Mouse (Mus musculus): Measurements from ENCODE around the gene Psmb4.
A peak's percentile ranks its signal among the peaks of the same experiment; 100 is the strongest.
"Not testable (repeated sequence)": the region's sequence is repeated elsewhere in the genome, so short reads cannot be mapped to it uniquely, and the experiment has no call there.

The Psmb4 gene

GRCm38 (mm10) chr3:94886316-94887224, at the start of gene Psmb4:
TSS of gene Psmb4 (minus strand) at chr3:94886961.
- DNase-seq (ENCODE audit: low read depth, low spot score): peak; percentile 80

DNA sequence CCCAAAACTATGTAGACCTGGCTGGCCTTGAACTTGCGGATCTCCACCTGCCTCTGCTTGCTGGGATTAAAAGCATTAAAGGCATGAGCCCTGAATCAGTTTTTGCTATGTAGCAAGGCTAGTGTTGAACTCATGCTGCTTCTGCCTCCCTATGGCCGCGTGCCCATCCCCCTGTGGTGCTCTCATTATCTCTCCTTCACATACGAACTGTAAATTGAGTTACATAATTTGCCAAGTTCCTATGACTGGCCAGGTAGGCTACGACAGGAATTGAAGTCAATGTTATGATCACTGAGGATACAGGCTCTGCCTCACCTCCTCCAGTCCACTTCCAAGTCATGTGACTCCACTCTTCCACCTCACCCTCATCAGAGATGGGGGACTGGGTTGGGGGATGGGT, 49.4 kb upstream of the Psmb4 start:
- DNase-seq (ENCODE audit: low read depth, low spot score): not testable (repeated sequence)

- DNase-seq (ENCODE audit: low read depth, low spot score): not testable (repeated sequence)
These were observed 48.6 kb upstream of the Psmb4 start for GRCm38 (mm10) chr3:94935332-94935731.

GRCm38 (mm10) chr3:94934564-94934963, 47.8 kb upstream of the Psmb4 start:
- not testable (repeated sequence) for DNase-seq (ENCODE audit: low read depth, low spot score)

GRCm38 (mm10) chr3:94933604-94934003, 46.8 kb upstream of the Psmb4 start:
- not testable (repeated sequence) for DNase-seq (ENCODE audit: low read depth, low spot score)

DNA sequence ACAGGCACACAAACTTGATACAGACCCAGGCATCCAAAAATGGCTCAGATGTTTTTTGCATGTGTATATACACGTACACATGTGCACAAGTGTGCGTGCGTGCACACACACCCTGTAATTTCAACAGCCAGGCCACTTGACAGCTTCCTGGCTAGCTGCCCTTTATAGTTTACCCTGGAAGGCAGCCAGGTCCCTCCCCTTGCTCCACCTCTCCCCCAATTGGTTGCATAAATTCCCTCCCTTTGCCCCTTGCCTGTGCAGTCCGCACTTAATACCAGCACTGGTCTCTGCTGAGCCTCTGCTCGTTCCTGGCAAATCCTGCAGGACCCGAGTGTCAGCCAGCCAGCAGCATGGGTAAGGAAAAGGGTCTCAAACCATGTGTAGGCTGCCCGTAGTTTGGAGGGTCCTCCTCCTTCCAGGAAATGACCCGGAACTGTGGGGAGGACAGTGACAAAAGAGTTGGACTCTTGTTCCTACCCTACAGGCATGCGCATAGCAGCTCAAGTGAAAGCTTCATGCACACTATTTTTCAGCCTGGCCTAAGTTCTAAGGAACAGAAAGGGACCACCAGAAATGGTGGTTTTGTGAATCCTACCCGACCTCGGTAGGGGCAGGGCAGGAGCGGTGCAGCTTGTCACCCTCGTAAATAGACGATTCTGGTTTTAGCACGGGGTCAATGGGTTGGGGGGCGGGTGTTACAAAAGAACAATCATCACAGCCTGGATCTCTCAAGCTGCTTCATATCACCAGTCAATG, 46.2 kb upstream of the Psmb4 start, which contains the start of gene Selenbp1:
Selenbp1 (plus strand) TSS at position 248 of the 756 bp plus-strand sequence.
- DNase-seq (ENCODE audit: low read depth, low spot score): no peak

GRCm38 (mm10) chr3:94932279-94932678, 45.5 kb upstream of the Psmb4 start:
- not testable (repeated sequence) for DNase-seq (ENCODE audit: low read depth, low spot score)

- DNase-seq (ENCODE audit: low read depth, low spot score): not testable (repeated sequence)
These were observed 44.8 kb upstream of the Psmb4 start for GRCm38 (mm10) chr3:94931427-94932082.

- DNase-seq (ENCODE audit: low read depth, low spot score): not testable (repeated sequence)
These were observed 43.9 kb upstream of the Psmb4 start for GRCm38 (mm10) chr3:94930386-94931266.

- DNase-seq (ENCODE audit: low read depth, low spot score): not testable (repeated sequence)
These were observed 42.2 kb upstream of the Psmb4 start for GRCm38 (mm10) chr3:94928979-94929378.

DNA sequence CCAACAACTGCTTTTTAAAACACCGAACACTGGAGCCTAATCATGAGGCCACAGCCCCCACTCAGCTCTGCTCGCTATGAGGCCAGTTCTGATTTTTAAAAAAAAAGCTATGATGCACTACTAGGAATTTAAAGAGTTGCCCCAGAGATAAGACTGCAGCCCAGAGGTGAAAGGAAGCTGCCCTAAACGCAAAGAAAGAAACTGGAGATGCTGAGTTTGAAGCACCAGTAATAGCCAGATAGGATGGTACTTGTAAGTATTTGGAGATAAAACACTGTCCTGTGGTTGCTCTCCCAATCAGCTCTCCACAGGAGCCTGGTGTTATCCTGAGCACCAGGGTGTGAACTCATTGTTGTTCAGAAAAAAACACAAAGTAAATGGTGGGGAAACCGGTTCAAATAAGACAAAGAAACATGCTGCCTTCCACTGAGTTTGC, 39.6 kb upstream of the Psmb4 start:
- DNase-seq (ENCODE audit: low read depth, low spot score): not testable (repeated sequence)

GRCm38 (mm10) chr3:94924688-94925087, 37.9 kb upstream of the Psmb4 start:
- DNase-seq (ENCODE audit: low read depth, low spot score): no peak

DNA sequence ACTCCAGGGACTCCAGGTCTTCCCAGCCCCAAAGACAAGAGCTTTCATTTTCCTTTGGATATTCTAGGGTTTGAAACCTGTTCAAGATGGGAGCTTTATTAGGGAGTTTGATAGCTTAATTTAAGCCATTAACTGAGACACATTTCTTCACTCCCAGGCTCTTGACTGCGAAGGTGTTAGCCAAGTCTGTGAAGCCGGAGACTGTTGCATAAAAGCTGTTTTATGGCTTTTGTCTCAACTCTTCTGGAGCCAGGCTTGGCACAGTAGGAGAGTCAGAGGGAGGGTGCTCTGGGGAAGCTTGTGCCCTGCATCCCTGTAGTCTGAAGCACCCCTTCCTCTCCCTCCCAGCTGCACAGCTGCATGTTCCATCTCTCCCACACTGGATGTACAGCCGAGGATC, 35.6 kb upstream of the Psmb4 start:
- no peak for DNase-seq (ENCODE audit: low read depth, low spot score)

GRCm38 (mm10) chr3:94921104-94921503, 34.3 kb upstream of the Psmb4 start:
- no peak for DNase-seq (ENCODE audit: low read depth, low spot score)

DNA sequence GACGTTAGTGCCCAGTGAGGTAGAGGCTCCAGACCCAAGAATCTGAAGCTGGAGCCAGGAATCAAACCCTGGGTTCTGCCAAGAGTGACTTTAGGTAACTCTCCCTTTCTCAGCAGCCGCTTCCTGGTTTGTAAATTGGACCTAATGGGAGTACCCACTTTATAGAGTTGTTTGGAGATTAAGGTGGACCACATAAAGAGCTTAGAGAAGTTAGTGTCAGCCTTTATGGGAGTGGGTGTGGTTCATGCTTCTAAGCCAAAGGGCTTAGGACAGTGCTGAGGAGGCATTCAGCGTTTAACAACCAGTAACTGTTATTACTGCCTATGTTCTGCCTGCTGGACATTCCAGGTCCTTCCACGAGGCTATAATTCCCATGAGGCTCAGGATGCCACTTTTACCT, 32.1 kb upstream of the Psmb4 start:
- DNase-seq (ENCODE audit: low read depth, low spot score): no peak

DNA sequence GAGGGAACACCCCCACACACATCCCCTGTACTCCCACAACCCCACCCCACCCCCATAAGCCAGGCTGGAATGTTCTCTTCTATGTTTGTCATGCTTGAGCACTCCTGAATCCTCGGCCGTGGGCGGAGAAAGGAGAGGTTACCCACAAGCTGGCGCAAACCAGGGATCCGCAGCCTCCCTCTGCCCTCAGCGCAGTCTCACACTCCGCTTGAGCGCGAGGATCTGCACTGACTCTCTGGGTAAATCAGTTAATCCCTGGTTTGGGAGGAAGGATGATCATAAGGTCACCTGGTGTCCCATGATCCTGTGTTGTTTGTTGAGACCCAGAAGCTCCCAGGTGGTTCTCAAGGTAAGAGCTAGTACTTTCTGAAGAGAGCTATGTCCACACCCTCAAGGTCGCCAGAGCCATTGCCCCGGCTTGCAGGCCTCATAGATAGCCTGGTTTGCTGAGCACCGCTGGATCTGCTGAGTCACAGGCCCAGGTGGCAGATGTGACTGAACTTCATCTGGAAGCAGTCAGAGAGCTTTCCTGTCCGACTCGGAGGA, 31.1 kb upstream of the Psmb4 start:
- no peak for DNase-seq (ENCODE audit: low read depth, low spot score)

DNA sequence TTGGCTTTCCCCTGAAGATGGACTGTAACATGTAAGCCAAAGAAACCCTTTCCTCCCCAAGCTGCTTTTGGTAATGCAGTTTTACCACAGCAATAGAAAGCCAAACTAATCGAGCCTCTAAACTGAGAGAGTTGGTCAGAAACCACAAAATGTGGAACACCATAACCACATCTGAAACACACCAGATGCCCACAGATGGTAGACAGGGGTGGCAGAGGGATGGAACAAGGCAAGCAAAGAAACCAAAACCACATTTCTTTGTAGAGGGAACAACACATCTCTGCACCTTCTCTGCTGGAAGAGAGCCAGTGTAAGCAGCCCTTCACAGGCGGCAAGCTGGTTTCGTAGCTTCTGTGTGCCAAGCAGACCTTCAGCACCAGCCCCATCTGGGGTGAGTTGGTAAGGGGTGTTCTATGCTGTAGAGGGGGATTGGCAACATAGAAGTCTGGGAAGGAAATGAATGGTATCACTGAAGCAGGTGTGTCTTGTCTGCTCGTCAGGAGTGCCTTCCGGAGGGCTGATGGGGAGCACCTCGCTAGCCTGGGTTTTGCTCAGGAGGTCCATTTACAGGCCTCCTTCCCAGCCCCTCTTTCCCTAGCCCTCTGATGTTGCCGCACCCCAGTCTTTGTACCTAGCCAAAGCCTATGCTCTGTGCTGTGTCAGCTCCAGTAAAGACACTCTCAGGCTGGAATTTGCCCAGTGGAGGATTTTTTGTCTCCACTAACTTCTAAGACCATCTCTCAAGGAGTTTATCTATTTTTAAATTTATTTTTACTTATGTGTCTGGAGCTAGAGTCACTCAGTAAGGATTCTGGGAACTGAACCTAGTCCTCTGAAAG, 29.4 kb upstream of the Psmb4 start:
- DNase-seq (ENCODE audit: low read depth, low spot score): no peak

- DNase-seq (ENCODE audit: low read depth, low spot score): no peak
These were observed 27.0 kb upstream of the Psmb4 start for GRCm38 (mm10) chr3:94913801-94914200.

DNA sequence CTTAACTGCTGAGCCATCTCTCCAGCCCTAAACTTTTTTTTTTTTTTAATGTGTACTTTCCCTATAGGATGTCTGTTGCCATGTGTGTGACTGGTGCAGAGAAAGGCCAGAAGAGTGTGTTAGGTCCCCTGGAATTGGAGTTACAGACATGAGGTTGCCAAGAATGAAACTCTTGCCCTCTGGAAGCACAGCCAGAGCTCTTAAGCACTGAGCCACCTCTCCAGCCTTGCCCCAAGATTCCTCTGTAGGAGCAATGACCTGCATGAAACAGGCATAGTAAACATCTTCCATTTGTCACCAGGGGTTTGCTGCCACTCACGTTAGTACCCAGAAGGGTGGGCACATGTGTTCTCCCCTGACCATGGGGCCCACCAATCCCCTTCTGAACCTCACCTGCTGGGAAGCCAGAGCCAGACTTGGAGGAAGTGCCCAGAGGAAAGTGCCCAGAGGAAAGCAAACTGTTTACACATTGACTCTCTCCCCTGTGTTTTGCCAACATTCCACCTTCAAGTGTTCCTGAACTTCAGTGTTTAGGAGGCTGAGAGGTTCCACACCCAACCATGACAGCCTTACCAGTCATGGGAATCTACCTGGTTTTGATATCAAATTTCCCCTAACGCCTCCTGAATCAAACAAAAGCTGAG, 24.4 kb upstream of the Psmb4 start:
- no peak for DNase-seq (ENCODE audit: low read depth, low spot score)
